Mouse (Mus musculus): Measurements from ENCODE around the gene Znrf1. TPM values are rescaled to one million over a fixed set of nuclear protein-coding genes. Genes with fewer than 3 reads are reported as not detected.
"Not testable (repeated sequence)": the region's sequence is repeated elsewhere in the genome, so short reads cannot be mapped to it uniquely, and the experiment has no call there.

Znrf1 gene
- polyA plus RNA-seq, 1 experiment from 2014 or later, result 99.8 TPM

DNA sequence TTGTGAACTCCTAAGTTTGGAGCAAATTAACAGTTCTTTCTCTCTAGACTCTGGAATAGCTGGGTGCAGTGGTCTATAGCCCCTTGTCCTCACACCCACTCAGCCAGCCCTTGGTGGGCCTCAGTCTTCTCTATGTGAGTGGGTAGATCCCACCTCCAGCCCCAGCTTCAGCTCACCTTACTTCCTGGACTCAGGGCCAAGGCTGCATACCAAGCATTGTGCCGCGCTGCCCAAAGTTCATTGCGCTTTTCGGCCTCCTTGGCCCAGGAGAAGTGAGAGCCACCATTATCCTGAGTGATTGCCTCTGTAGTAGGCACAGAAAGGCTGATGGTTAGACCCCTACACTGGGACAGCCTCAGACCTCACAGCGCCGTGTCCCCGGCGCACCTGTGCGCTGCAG lies 92.0 kb downstream of the Znrf1 start:
- Histone ChIP-seq H3K27ac (replicated peaks) (no peak overlapping the region), H3K4me2 (replicated peaks) (no peak overlapping the region), H3K4me3 (no peak overlapping the region), H3K9ac (replicated peaks) (no peak overlapping the region), H3K27me3 (no peaks in the 10 kb centered on the region), H3K9me3 (no peaks in the 10 kb centered on the region), H3K36me3 (peaks cover 9% of the 10 kb centered on the region), H3K4me1 (peaks cover 3% of the 10 kb centered on the region; the same call in 1 of the 2 replicates)
- WGBS, result 95% methylated on average over 9 of the region's 9 CpGs
- no peak for ATAC-seq (replicated peaks)

DNA sequence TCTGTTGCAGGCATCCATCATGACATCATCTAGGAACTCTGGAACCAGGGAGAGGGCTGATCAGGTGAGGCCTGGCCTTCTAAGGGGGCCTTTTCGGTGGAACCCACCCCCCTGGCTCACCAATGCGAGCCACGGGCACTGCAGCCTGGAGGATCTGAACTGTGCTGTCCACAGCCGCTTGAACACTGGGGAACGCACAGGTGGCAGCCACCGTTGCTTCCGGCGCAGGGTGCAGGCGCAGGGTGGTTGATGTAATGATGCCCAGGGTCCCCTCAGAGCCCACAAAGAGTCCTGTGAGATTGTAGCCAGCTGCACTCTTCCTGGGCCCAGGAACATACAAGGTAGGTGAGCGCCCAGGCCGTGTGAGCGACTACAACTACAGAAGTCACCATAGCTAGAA lies 92.5 kb downstream of the Znrf1 start:
- 97% methylated on average over 12 of the region's 12 CpGs for WGBS
- H3K27me3 ChIP-seq, result no peaks in the 10 kb centered on the region
- H3K36me3 ChIP-seq, result peaks cover 5% of the 10 kb centered on the region
- H3K27ac ChIP-seq (replicated peaks), result no peak overlapping the region
- peaks cover 3% of the 10 kb centered on the region; the same call in 1 of the 2 replicates for H3K4me1 ChIP-seq
- no peak overlapping the region for H3K9ac ChIP-seq (replicated peaks)
- H3K4me3 ChIP-seq, result no peak overlapping the region
- H3K4me2 ChIP-seq (replicated peaks), result no peak overlapping the region
- H3K9me3 ChIP-seq, result no peaks in the 10 kb centered on the region
- ATAC-seq (replicated peaks), result no peak

DNA sequence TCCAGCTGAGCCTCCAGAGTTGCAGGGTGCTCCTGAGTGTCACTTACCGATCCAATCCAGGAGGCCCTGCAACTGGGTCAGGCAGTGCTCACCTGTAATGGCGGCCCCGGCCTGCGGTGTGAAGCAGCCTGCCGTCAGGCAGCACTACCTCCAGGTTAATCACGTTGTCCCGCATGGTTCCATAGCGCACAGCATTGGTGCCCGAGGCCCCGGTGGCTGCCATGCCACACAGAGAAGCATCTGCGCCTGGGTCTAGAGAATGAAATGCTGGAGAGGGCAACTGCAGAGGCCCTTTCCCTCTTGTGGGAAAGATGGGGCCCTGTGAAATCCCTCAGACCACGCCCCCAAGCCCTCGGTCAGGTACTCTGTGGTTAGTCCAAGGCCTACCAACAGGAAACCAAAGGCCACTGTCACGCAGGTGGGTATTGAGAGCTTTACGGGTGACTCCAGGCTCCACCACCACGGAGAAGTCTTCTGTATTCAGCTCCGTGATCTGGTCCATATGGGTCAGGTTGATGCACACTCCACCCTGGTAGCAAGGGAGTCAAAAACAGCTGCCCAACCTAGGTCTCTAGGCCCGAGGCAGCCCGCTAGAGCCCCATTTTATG lies 93.1 kb downstream of the Znrf1 start:
- no peak overlapping the region for H3K4me3 ChIP-seq
- 90% methylated on average over 19 of the region's 19 CpGs for WGBS
- no peaks in the 10 kb centered on the region for H3K27me3 ChIP-seq
- no peak overlapping the region for H3K27ac ChIP-seq (replicated peaks)
- H3K36me3 ChIP-seq, result peaks cover 5% of the 10 kb centered on the region
- no peak overlapping the region for H3K9ac ChIP-seq (replicated peaks)
- no peaks in the 10 kb centered on the region for H3K9me3 ChIP-seq
- no peak for ATAC-seq (replicated peaks)
- H3K4me1 ChIP-seq, result peaks cover 3% of the 10 kb centered on the region; the same call in 1 of the 2 replicates
- no peak overlapping the region for H3K4me2 ChIP-seq (replicated peaks)

DNA sequence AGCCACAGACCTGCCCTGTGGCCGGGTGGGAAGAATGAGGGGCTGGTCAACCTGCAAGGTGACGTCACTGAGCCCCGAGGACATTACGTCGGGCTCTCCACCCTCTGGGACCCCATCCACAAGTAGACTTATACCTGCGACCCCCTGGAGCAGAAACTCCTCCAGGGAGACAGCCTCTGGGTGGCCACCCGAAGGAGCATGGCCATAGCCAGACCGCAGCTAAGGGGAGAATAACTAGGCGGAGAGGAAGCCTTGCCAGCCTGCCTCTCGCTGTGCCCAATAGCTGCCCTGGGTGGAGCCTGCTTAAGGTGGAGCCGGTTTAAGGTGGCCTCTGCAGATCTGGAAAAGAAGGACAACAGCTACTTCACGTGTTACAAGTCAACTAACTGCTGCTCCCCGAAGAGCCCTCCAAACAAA lies 94.2 kb downstream of the Znrf1 start, which contains the start of gene Ldhd:
Gene Ldhd, minus strand, starts transcription at position 270 of the 417 bp plus-strand sequence.
- H3K27ac ChIP-seq (replicated peaks), result no peak within 1 kb of the TSS
- peak within 1 kb of the TSS; percentile 24 for H3K4me2 ChIP-seq (replicated peaks)
- no peaks in the 10 kb centered on the region for H3K9me3 ChIP-seq
- 27% methylated on average over 13 of the region's 13 CpGs for WGBS
- peaks cover 5% of the 10 kb centered on the region for H3K36me3 ChIP-seq
- no peak for ATAC-seq (replicated peaks)
- no peaks in the 10 kb centered on the region for H3K27me3 ChIP-seq
- peak within 1 kb of the TSS; percentile 10; the same call in 1 of the 2 replicates for H3K4me3 ChIP-seq
- H3K4me1 ChIP-seq, result peaks cover 3% of the 10 kb centered on the region; the same call in 1 of the 2 replicates
- H3K9ac ChIP-seq (replicated peaks), result no peak within 1 kb of the TSS

DNA sequence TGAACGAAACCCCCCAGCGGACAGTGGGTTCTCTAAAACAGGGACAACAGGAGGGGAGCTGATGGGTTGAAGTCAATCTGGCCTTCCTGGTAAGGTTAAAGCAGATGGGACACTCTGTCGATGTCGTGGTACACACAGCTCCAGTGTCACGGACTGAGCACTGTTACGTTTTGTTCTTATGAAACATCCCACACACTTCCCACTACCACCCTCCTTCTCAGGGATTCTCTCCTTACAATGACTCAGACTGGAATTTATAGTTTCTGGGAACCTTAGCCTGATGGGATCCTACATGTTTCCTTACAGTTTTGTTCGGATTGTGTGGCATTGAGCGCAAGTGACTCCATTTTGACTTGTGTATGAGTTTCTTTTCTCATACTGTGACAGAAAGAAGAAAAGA lies 95.7 kb downstream of the Znrf1 start:
- Histone ChIP-seq H3K9me3 (no peaks in the 10 kb centered on the region), H3K4me1 (peaks cover 3% of the 10 kb centered on the region; the same call in 1 of the 2 replicates), H3K9ac (replicated peaks) (no peak overlapping the region), H3K4me3 (no peak overlapping the region), H3K27me3 (no peaks in the 10 kb centered on the region), H3K36me3 (peaks cover 5% of the 10 kb centered on the region), H3K4me2 (replicated peaks) (no peak overlapping the region), H3K27ac (replicated peaks) (no peak overlapping the region)
- no peak for ATAC-seq (replicated peaks)
- WGBS, result 88% methylated on average over 8 of the region's 8 CpGs

DNA sequence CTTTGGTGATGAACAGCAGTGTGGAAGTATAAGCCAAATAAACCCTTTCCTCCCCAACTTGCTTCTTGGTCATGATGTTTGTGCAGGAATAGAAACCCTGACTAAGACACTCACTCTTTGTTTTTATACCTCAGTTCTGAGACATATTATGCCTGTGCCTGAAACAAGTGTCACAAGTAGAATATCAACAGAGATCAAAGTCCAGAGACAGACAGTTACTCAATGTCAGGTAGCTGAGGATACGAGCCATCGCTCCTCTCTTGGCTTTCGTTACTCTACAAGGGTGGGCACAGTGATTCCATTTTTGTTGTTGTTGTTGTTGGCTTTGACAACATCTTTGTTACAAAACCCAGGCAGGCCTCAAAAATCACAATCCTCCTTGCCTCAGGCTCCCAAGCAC lies 97.1 kb downstream of the Znrf1 start:
- H3K4me3 ChIP-seq, result no peak overlapping the region
- no peaks in the 10 kb centered on the region for H3K9me3 ChIP-seq
- H3K27me3 ChIP-seq, result no peaks in the 10 kb centered on the region
- no peak overlapping the region for H3K4me2 ChIP-seq (replicated peaks)
- no peak overlapping the region for H3K27ac ChIP-seq (replicated peaks)
- H3K4me1 ChIP-seq, result peaks cover 3% of the 10 kb centered on the region; the same call in 1 of the 2 replicates
- WGBS, result 93% methylated on average over 3 of the region's 3 CpGs
- H3K36me3 ChIP-seq, result peaks cover 5% of the 10 kb centered on the region
- ATAC-seq (replicated peaks), result no peak
- H3K9ac ChIP-seq (replicated peaks), result no peak overlapping the region

DNA sequence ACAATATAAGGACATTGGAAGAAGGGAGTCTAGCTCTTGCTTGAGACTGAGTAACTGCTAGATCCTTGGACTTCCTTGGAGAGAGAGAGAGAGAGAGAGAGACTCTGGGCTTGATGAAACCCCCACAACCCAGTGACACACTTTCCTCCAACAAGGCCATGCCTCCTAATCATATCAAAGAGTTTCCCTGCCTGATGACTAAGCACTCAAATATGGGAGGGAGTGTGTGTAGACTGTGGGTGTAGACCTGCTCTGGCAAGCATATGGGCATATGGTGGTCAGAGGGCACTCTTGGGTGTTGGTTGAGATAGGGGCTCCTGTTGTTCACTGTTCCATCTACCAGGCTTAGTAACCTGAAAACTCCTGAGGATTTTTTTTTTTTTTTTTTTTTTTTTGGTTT lies 102.2 kb downstream of the Znrf1 start:
- H3K9ac ChIP-seq (replicated peaks), result no peak overlapping the region
- no peak for ATAC-seq (replicated peaks)
- H3K4me3 ChIP-seq, result no peak overlapping the region
- H3K4me1 ChIP-seq, result peaks cover 6% of the 10 kb centered on the region
- no peak overlapping the region for H3K27ac ChIP-seq (replicated peaks)
- no peaks in the 10 kb centered on the region for H3K9me3 ChIP-seq
- no peaks in the 10 kb centered on the region for H3K36me3 ChIP-seq
- no peaks in the 10 kb centered on the region for H3K27me3 ChIP-seq
- no peak overlapping the region for H3K4me2 ChIP-seq (replicated peaks)

DNA sequence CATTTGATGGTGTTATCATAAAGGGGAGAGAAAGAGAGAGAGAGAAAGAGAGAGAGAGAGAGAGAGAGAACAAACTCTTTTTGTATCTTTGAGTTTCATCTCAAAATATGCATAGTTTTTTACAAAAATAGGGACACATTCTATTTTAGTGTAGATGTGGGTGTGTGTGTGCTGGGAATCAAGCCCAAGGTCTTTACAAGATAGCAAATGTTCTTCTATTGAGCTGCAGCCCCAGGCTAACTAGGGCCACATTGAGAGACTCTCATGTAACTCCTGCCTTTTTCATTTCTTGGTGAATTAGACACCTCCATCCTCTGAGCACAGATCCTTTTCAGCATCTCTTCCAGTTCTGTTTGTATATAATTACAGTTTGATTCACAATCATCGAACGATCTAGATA lies 105.2 kb downstream of the Znrf1 start:
- H3K9me3 ChIP-seq, result no peaks in the 10 kb centered on the region
- no peak overlapping the region for H3K4me3 ChIP-seq
- H3K4me2 ChIP-seq (replicated peaks), result no peak overlapping the region
- H3K36me3 ChIP-seq, result no peaks in the 10 kb centered on the region
- H3K4me1 ChIP-seq, result peaks cover 11% of the 10 kb centered on the region
- no peaks in the 10 kb centered on the region for H3K27me3 ChIP-seq
- ATAC-seq (replicated peaks), result no peak
- no peak overlapping the region for H3K9ac ChIP-seq (replicated peaks)
- no peak overlapping the region for H3K27ac ChIP-seq (replicated peaks)
- 87% methylated on average over 2 of the region's 2 CpGs for WGBS

DNA sequence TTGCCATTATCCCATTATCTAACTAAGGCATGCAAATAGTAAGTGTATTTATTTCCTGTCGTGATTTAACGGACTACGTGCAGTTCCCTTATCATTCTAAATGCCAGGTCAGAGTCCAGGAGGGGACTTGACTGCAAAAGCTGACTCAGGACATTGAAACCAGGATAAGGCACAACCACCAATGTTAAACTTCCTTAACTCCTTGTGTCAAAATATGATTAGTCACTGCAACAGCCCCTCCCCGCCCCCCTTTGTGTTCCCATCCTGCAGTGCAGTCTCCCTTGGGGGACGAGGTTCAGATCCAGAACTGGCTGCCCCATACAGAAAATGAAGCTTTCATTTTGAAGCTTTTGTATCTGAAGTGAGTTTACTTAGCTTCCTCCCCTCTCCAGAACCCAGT lies 106.6 kb downstream of the Znrf1 start:
- Histone ChIP-seq H3K4me3 (peak overlapping the region; percentile 98), H3K9ac (replicated peaks) (no peak overlapping the region), H3K9me3 (no peaks in the 10 kb centered on the region), H3K4me1 (peaks cover 11% of the 10 kb centered on the region), H3K27ac (replicated peaks) (peak overlapping the region; percentile 97; the same call in 1 of the 2 replicates), H3K27me3 (no peaks in the 10 kb centered on the region), H3K36me3 (no peaks in the 10 kb centered on the region), H3K4me2 (replicated peaks) (peak overlapping the region; percentile 60)
- 68% methylated on average over 5 of the region's 5 CpGs for WGBS
- ATAC-seq (replicated peaks), result no peak

DNA sequence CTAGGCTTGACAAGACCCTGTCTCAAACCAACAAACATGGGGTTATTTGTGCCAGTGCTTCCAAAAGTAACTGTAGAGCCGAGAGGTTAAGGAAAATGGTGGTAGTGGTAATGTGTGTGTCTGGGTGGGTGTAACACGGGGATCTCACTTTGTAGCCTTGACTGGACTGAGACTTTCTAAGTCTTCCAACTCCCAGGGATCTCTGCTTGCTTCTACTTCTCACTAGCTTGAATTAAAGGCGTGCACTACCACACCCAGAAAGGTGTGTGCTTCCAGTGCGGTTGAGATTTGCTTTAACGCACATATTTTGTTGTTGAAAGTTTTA lies 107.0 kb downstream of the Znrf1 start:
- Histone ChIP-seq H3K4me3 (peak overlapping the region; percentile 98), H3K36me3 (no peaks in the 10 kb centered on the region), H3K4me2 (replicated peaks) (peak overlapping the region; percentile 60), H3K27ac (replicated peaks) (peak overlapping the region; percentile 97), H3K9ac (replicated peaks) (peak overlapping the region; percentile 93), H3K9me3 (no peaks in the 10 kb centered on the region), H3K27me3 (no peaks in the 10 kb centered on the region), H3K4me1 (peaks cover 11% of the 10 kb centered on the region)
- 14% methylated on average over 5 of the region's 5 CpGs for WGBS
- peak; percentile 52 for ATAC-seq (replicated peaks)

DNA sequence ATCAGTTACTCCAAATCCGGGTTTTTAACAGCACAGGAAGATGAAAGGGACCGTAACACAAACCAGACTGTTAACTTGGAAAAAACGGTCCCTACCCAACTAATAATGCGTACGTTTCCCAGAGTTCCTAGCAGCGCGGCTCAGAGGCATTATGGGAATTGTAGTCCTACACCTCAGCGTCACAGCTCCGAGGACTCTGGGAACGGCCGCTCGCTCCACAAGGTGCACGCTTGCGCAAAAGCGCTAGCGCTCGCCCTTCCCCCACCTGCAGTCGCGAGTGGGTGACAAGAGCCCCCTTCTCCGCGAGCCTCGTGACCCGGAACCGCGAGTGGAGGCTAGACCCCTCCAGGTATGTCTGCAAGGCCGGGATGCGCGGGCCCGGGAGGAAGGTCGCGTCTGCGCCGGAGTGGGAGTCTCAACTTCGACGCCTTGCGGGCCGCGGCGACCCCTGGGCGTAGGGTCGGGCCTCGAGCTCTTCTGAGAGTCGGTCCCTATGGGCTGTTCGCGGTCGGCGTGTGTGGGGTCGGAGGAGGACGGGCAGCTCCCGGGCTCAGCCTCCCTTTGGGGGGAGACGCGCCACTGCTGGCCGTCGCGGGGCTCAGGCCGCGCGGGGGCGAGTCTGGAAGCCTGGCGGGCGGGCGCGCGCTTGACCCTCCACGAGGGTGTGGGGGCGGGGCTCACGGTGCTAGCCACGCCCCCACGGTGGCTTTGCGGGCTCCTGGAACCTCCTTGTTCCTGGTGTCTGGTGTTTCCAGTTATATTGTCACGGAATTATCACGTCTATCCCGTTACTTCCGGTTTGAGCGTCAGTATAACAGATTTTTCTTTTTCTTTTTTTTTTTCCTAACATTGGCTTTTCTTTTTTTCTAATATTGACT lies 107.6 kb downstream of the Znrf1 start, which contains the start of gene Zfp1:
Gene Zfp1, plus strand, starts transcription at position 138 of the 878 bp plus-strand sequence.
- Histone ChIP-seq H3K9ac (replicated peaks) (peak within 1 kb of the TSS; percentile 93), H3K27ac (replicated peaks) (peak within 1 kb of the TSS; percentile 97), H3K27me3 (no peaks in the 10 kb centered on the region), H3K36me3 (no peaks in the 10 kb centered on the region), H3K4me2 (replicated peaks) (peak within 1 kb of the TSS; percentile 60), H3K4me3 (peak within 1 kb of the TSS; percentile 98), H3K9me3 (no peaks in the 10 kb centered on the region), H3K4me1 (peaks cover 11% of the 10 kb centered on the region)
- ATAC-seq (replicated peaks), result peak; percentile 99
- WGBS, result under 1% methylated on average over 67 of the region's 75 CpGs

DNA sequence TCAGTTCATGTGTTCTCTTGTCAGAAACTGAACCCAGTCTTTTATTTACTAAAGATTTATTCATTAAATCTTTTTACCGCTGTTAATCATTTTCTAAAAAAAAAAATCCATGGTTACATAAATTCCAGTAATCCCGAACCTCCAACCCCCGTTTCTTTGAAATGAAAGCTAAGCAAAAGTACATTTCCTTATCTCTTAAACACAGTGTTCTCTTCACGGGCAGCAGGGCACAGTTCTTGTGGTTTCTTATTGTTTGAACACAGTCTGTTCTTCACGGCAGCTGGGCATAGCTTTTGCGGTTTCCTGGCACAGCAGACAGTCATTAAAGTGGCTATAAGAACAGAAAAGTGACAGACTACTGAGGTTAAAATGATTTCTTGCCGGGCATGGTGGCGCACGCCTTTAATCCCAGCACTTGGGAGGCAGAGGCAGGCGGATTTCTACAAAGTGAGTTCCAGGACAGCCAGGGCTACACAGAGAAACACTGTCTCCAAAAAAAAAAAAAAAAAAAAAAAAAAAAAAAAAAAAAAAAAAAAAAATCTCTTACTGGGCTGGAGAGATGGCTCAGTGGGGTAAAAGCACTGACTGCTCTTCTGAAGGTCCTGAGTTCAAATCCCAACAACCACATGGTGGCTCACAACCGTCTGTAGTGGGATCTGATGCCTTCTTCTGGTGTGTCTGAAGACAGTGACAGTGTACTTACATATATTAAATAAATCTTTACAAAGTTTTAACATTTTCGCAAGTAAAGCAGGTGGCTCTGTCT lies 108.6 kb downstream of the Znrf1 start:
- peak overlapping the region; percentile 97 for H3K27ac ChIP-seq (replicated peaks)
- H3K4me1 ChIP-seq, result peaks cover 11% of the 10 kb centered on the region
- WGBS, result 54% methylated on average over 12 of the region's 12 CpGs
- not testable (repeated sequence) for H3K36me3 ChIP-seq; H3K27me3 ChIP-seq; H3K9me3 ChIP-seq; ATAC-seq (replicated peaks)
- H3K4me3 ChIP-seq, result peak overlapping the region; percentile 98
- H3K9ac ChIP-seq (replicated peaks), result peak overlapping the region; percentile 93
- peak overlapping the region; percentile 60 for H3K4me2 ChIP-seq (replicated peaks)

All from forebrain, embryonic 15.5 days (tissue).